Mouse (Mus musculus): ENCODE data around the gene Zfp119b. TPM values are rescaled to one million over a fixed set of nuclear protein-coding genes. Genes with fewer than 3 reads are reported as not detected.
A peak's percentile ranks its signal among the peaks of the same experiment; 100 is the strongest.

Zfp119b gene
- 8.1 and 10.6 TPM in 2 replicates for polyA plus RNA-seq (2015; fragmentation: Nextera tagmentation; extraction: Ambion mirVana)

DNA sequence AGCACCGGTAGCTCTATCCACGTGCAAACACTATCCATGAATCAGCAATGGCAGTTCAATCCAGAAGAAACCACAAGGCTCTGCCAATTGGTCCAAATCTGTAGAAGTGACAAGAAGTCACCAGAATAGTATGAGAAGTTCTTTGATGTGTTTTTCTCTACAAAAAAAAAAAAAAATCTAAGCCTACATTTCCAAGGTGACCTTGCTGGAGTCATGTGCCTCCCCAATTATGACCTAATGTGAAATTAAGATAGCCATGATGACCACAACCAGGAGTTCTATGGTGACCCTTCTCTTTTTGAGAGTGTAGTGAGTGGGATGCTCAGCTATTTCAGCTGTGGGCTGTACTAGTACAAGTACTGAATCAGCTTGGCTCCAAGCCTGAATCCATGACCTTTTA, at the start of gene Zfp119b:
Zfp119b (minus strand) TSS at position 101 of the 400 bp plus-strand sequence.
- 89% methylated on average over 2 of the region's 2 CpGs for WGBS
- no peak for ATAC-seq (replicated peaks; ENCODE audit: low FRiP score, low read depth)
- Histone ChIP-seq H3K4me2 (ENCODE audit: low read length) (no peak within 1 kb of the TSS), H3K27ac (no peak within 1 kb of the TSS), H3K9me3 (replicated peaks; ENCODE audit: low read length) (no peaks in the 10 kb centered on the region), H3K36me3 (ENCODE audit: insufficient read depth, low read length) (no peaks in the 10 kb centered on the region), H3K4me1 (replicated peaks; ENCODE audit: insufficient read depth, low read length) (no peaks in the 10 kb centered on the region), H3K27me3 (ENCODE audit: insufficient read depth, low read length) (no peaks in the 10 kb centered on the region), H3K4me3 (replicated peaks; ENCODE audit: low read depth, low read length) (no peak within 1 kb of the TSS), H3K9ac (ENCODE audit: low read depth, low read length) (no peak within 1 kb of the TSS)
- TF ChIP-seq CTCF (IDR thresholded peaks at IDR 0.05; ENCODE audit: low read depth): no peak
- no peak for DNase-seq (ENCODE audit: low spot score)

DNA sequence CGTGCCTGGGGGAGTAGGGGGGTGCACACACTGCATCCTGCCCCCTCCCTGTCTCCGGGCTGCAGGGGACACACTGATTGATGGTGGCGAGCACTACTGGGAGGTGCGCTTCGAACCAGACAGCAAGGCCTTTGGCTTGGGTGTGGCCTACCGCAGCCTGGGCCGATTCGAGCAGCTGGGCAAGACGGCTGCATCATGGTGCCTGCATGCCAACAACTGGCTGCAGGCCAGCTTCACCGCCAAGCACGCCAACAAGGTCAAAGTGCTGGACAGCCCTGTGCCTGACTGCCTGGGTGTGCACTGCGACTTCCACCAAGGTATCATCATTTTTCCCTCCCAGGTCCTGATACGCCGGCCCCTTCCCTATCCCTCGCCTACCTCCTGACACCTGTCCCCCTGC, 46.7 kb upstream of the Zfp119b start:
- Histone ChIP-seq H3K4me3 (replicated peaks; ENCODE audit: low read depth, low read length) (no peak overlapping the region), H3K9ac (ENCODE audit: low read depth, low read length) (no peak overlapping the region), H3K27ac (no peak overlapping the region), H3K36me3 (ENCODE audit: insufficient read depth, low read length) (no peaks in the 10 kb centered on the region), H3K4me1 (replicated peaks; ENCODE audit: insufficient read depth, low read length) (no peaks in the 10 kb centered on the region), H3K27me3 (ENCODE audit: insufficient read depth, low read length) (no peaks in the 10 kb centered on the region), H3K9me3 (replicated peaks; ENCODE audit: low read length) (no peaks in the 10 kb centered on the region), H3K4me2 (ENCODE audit: low read length) (no peak overlapping the region)
- no peak for DNase-seq (ENCODE audit: low spot score)
- no peak for TF ChIP-seq CTCF (IDR thresholded peaks at IDR 0.05; ENCODE audit: low read depth)
- 79% methylated on average over 15 of the region's 15 CpGs for WGBS
- ATAC-seq (replicated peaks; ENCODE audit: low FRiP score, low read depth): no peak

DNA sequence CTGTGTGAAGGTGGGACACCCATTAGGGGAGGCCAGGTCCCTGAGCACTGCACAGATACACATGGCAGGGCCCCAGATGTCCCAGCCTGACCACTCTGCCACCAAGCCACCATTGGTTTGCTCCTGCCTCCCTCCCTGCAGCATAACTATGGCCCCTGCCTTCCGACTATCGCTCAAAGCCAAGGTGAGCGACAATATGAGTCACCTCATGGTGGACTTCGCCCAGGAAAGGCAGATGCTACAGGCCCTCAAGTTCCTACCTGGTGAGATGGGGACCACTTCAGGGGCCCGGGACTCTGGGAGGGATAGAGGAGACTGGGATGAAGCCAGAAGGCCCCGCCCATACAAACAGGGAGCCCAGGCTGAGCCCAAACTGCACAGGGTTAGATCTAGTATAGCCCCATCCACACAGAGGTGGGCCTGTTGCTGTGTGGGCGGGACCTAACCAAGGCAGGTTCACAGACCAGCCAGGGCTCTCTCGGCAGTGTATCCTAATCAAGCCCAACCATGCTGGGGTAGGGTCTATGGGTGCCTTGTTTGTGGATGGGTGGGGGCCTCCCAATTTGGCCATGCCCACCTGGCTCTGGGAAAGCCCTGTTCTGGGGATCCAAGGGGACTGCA, 41.1 kb upstream of the Zfp119b start:
- DNase-seq (ENCODE audit: low spot score): no peak
- H3K27me3 ChIP-seq (ENCODE audit: insufficient read depth, low read length): no peaks in the 10 kb centered on the region
- no peak for ATAC-seq (replicated peaks; ENCODE audit: low FRiP score, low read depth)
- no peaks in the 10 kb centered on the region for H3K36me3 ChIP-seq (ENCODE audit: insufficient read depth, low read length)
- H3K9me3 ChIP-seq (replicated peaks; ENCODE audit: low read length): no peaks in the 10 kb centered on the region
- WGBS: 88% methylated on average over 8 of the region's 8 CpGs
- TF ChIP-seq CTCF (IDR thresholded peaks at IDR 0.05; ENCODE audit: low read depth): no peak
- no peak overlapping the region for H3K4me2 ChIP-seq (ENCODE audit: low read length)
- no peak overlapping the region for H3K9ac ChIP-seq (ENCODE audit: low read depth, low read length)
- no peak overlapping the region for H3K4me3 ChIP-seq (replicated peaks; ENCODE audit: low read depth, low read length)
- H3K4me1 ChIP-seq (replicated peaks; ENCODE audit: insufficient read depth, low read length): peaks cover 6% of the 10 kb centered on the region; the same call in 1 of the 2 replicates
- no peak overlapping the region for H3K27ac ChIP-seq

DNA sequence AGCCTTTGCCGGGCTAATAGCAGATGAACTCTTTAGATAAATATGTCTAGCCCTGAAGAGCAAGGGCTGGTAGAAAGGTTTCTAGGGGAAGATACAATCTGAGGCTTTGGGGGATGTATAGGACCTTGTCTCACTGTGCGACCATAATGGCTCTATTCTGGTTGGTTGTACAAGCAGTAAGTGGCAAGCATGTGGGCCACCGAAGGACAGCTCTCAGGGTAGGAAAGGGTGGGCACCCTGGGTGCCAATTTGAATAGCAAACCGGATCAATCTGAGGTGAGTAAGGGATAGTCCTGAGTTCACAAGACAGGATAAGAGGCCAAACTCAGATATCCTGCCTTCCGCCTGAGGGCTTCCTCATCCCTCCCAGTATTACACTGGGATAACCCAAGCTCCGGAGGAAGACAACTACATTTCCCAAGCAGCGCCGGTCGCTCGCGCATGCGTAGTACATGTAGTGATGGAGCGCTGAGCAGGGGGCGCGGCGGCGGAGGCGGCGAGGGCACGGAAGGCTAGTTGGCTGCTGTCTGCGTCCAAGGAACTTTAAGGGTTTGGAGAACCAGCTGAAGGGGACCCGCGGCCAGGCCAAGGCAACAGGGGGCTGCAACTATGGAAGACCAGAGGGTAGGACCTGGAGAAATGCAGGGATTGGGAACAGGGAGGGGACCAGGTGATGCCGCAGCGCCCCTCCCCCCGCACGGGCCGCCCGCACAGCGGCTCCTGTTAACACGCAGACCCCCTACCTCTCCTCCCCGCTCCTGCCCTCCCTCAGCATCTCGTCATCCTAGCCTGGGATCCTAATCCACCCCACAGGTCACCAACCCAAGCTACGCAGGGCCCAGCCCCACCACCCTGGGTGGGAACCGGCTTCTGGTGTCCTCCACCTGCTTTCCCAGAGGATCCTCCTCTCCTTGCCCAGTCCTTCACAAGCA, 37.0 kb upstream of the Zfp119b start, which contains the start of gene Fsd1:
Fsd1 (plus strand) TSS at position 480 of the 932 bp plus-strand sequence.
- Histone ChIP-seq H3K9ac (ENCODE audit: low read depth, low read length) (0 out of 2 replicates have a peak within 1 kb of the TSS, but pooled peaks have one; percentile 18), H3K27ac (no peak within 1 kb of the TSS), H3K36me3 (ENCODE audit: insufficient read depth, low read length) (no peaks in the 10 kb centered on the region), H3K4me3 (replicated peaks; ENCODE audit: low read depth, low read length) (peak within 1 kb of the TSS; percentile 31; the same call in 1 of the 2 replicates), H3K4me2 (ENCODE audit: low read length) (peak within 1 kb of the TSS; percentile 61), H3K27me3 (ENCODE audit: insufficient read depth, low read length) (no peaks in the 10 kb centered on the region), H3K9me3 (replicated peaks; ENCODE audit: low read length) (no peaks in the 10 kb centered on the region), H3K4me1 (replicated peaks; ENCODE audit: insufficient read depth, low read length) (peaks cover 6% of the 10 kb centered on the region; the same call in 1 of the 2 replicates)
- no peak for TF ChIP-seq CTCF (IDR thresholded peaks at IDR 0.05; ENCODE audit: low read depth)
- ATAC-seq (replicated peaks; ENCODE audit: low FRiP score, low read depth): peak; percentile 24; the same call in 1 of the 2 replicates
- WGBS: 9% methylated on average over 30 of the region's 35 CpGs
- peak; percentile 83 for DNase-seq (ENCODE audit: low spot score)

DNA sequence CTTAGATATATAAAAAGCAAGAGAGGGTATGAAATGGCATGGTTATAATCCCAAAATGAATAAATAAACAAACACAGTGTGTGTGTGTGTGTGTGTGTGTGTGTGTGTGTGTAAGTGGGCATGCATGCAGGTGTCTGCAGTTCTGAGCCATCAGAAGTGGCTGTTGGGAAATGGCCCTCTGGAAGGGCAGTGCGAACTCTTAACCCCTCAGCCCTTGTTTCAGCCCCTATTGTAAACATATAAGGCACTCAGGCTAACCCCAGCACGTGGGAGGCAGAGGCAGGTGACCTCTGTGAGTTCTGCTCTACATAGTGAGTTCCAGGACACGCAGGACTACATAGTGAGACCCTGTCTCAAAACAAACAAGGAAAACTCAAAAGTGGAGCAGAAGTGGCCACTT, 28.0 kb upstream of the Zfp119b start:
- DNase-seq (ENCODE audit: low spot score) (no peak), ATAC-seq (replicated peaks; ENCODE audit: low FRiP score, low read depth) (no peak)
- Histone ChIP-seq H3K4me2 (ENCODE audit: low read length) (no peak overlapping the region), H3K27me3 (ENCODE audit: insufficient read depth, low read length) (no peaks in the 10 kb centered on the region), H3K27ac (no peak overlapping the region), H3K4me3 (replicated peaks; ENCODE audit: low read depth, low read length) (no peak overlapping the region), H3K9me3 (replicated peaks; ENCODE audit: low read length) (no peaks in the 10 kb centered on the region), H3K9ac (ENCODE audit: low read depth, low read length) (no peak overlapping the region), H3K4me1 (replicated peaks; ENCODE audit: insufficient read depth, low read length) (no peaks in the 10 kb centered on the region), H3K36me3 (ENCODE audit: insufficient read depth, low read length) (no peaks in the 10 kb centered on the region)
- TF ChIP-seq CTCF (IDR thresholded peaks at IDR 0.05; ENCODE audit: low read depth): no peak
- 38% methylated on average over 3 of the region's 3 CpGs for WGBS

DNA sequence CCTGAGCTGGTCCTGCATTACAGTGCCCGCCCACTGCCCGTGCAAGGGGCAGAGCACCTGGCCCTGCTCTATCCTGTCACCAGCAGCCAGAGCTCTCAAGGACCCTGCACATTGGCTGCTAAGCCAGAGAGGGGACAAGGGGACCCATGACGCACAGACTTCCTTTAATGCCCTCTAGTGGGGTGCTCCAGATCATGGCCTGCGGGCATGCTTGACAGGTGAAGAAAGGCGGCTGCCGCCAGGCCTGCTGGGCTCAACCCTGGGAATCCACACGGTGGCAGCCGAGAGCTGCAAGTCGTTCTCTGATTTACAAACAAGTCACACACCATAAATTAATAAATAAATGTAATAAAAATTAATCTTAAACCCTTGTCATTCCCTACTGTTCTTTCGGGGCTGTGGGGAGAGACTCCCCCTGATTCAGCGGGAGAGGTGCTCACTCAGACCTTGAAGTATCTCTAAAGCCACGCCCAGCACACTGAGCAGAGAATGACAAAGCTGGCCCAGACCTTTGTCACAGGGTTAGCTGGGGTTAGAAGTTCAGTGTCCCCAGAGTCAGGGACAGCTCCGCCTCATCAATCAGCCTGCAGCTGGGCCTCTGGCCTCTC, 27.1 kb upstream of the Zfp119b start:
- H3K9me3 ChIP-seq (replicated peaks; ENCODE audit: low read length): no peaks in the 10 kb centered on the region
- 15% methylated on average over 13 of the region's 13 CpGs for WGBS
- H3K27me3 ChIP-seq (ENCODE audit: insufficient read depth, low read length): no peaks in the 10 kb centered on the region
- H3K9ac ChIP-seq (ENCODE audit: low read depth, low read length): no peak overlapping the region
- no peak overlapping the region for H3K4me2 ChIP-seq (ENCODE audit: low read length)
- ATAC-seq (replicated peaks; ENCODE audit: low FRiP score, low read depth) (peak; percentile 73), DNase-seq (ENCODE audit: low spot score) (peak; percentile 86)
- H3K36me3 ChIP-seq (ENCODE audit: insufficient read depth, low read length): no peaks in the 10 kb centered on the region
- no peak overlapping the region for H3K4me3 ChIP-seq (replicated peaks; ENCODE audit: low read depth, low read length)
- peak; percentile 92 for TF ChIP-seq CTCF (IDR thresholded peaks at IDR 0.05; ENCODE audit: low read depth)
- H3K27ac ChIP-seq: no peak overlapping the region
- no peaks in the 10 kb centered on the region for H3K4me1 ChIP-seq (replicated peaks; ENCODE audit: insufficient read depth, low read length)
